Mouse (Mus musculus) right cerebral cortex, postnatal 10 days (tissue): ENCODE measurements around the gene Prkcb.

Source experiments
- DNase-seq, 2 experiments: peaks; one replicate each; pipeline ENCODE4 v3.0.0; 2021; ENCODE audit warnings: low spot score in 2 of 2

Prkcb gene

GRCm38 (mm10) chr7:122319566-122319965, 31.0 kb downstream of the Prkcb start:
- DNase-seq, result no peak

DNA sequence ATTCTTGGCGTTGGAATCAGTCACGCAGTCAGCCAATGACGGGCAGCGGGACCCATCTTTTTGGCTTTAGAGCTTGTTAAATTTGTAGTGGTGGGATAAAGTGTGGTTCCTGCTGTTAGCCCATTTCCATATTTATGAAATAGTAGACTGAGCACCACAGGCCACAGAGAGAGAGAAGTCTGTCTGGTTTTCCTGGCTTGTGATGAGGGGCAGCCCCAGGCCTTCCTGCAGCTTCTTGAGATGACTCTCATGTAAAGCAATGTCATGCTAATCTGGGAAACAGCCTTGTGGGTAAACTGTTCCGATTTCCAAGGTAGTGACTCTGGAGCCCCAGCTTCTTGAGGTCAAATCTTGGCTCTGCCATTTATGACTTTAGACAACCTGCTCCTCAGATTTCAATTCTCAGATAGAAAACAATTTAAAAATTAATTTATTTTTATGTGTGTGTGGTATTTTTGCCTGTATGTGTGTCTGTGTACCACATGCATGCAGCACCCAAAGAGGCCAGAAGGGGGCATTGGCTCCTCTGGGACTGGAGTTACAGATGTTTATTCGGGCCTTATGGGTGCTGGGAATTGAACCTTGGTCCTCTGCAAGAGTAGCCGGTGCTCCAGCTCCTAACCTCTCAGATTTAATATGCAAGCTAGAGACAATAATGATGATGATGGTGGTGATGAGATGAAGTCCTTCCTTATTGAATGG, 32.4 kb downstream of the Prkcb start:
- no peak for DNase-seq

DNA sequence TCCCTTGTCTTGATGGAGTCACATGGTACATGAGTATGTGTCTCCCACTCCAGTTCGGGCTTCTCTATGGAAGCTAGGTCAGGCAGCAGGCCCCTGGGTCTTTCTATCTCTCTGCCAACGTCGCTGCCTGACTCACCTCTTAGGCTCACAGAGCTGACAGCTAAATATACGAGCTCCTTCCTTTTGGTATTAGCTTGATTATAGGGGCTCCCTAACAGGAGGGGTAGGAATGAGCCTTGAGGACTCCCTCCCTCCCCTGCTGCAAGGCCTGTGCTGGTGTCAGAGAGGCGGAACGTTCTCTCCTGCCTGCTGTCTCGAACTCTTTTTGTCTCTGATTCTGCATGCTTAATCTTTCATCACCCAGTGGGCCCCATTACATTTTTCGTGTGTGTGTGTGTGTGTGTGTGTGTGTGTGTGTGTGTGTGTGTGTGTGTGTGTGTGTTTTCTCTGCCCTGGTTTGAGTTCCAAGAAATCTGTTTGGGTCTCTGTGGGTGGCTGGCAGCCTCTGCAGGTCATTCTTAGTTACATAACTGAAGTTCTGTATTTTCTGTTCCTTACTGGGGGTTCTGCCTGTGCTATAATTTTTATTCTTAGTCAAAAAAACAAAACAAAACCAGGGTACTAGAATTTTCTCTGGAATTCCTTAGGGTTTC, 33.6 kb downstream of the Prkcb start:
- no peak for DNase-seq

DNA sequence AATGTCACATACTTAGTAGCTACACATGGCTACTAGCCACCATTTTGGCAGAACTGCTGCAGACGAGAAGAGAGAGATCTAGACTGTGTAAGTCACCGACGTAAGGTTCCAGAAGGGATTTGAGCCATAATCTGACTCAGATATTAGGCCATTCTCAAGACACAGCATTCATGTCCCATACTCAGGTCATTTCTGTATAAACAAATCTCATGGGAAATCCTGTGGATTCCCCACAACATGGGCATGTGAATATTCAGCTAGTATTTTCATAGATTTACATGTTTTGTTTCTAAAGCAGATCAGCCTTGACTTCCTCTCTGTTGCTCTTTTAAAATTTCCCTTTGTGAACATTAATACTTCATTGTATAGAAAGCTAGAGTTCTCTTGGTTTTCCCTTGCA, 39.4 kb downstream of the Prkcb start:
- DNase-seq, result no peak

GRCm38 (mm10) chr7:122328466-122328865, 39.9 kb downstream of the Prkcb start:
- no peak for DNase-seq

DNA sequence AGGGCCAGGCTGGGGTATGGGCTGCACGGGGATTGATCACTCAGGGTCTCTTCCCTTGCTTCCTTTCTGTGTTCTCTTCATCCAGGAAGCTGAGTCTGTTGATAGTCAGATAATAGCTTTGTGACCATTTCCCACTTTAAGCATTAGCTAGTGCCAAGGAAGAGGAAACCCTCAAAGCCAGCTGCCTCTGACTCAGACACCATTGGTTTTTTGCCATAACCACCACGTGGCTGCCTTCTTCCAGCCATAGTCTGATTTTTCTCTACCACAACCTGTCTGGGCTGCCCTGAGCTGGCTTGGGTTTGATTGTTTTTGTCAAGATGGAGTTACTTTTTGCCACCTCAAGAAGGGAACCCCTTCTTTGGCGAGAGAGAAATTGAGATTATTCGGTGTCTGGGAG, 41.0 kb downstream of the Prkcb start:
- no peak for DNase-seq

GRCm38 (mm10) chr7:122333686-122334085, 45.1 kb downstream of the Prkcb start:
- DNase-seq, result peak in 1 of 2 experiments; percentile 53

GRCm38 (mm10) chr7:122337302-122337701, 48.8 kb downstream of the Prkcb start:
- DNase-seq, result no peak

GRCm38 (mm10) chr7:122338055-122338454, 49.5 kb downstream of the Prkcb start:
- peak in 1 of 2 experiments; percentile 55 for DNase-seq

GRCm38 (mm10) chr7:122339476-122339875, 50.9 kb downstream of the Prkcb start:
- no peak for DNase-seq

DNA sequence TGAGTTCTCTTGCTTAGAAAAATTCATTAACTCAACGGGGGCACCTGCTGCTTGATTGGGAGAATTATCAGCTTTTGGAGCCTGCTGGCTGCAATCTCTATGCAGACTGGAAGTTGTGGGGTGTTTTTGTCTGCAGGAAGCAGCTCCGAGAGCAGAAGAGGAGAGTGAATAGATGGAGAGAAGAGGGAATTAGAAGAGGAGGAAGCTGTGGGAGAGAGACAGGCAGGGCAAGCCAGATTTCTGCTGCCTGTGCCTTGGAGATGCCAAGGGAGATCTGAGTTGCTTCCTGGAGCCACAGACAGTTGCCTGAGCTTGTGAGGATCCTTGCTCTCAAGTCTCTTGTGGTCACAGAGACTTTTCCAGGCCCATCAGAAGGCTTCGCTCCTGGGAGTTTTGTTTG, 53.3 kb downstream of the Prkcb start:
- DNase-seq, result no peak

- peak; percentile 56 to 72 for DNase-seq
These were observed 56.1 kb downstream of the Prkcb start for GRCm38 (mm10) chr7:122344656-122345055.

- DNase-seq, result no peak
These were observed 58.0 kb downstream of the Prkcb start for GRCm38 (mm10) chr7:122346251-122347242.

DNA sequence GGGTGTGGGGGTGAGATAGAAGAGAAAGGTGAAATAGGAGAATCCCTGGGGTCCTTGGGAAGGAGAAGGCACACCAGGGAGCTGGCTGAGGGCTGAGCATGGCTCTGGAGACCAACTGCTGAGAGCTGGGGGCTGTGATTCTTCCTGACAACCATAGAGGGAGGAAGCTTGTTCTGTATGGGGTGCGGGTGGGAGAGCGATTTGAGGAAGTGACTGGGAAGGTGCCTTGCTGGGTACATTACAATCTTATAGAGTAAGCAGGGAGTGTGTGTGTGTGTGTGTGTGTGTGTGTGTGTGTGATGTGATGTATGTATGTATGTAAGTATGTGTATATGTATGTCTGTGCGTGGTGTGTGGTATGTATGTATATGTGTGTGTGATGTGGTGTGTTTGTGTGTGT, 58.9 kb downstream of the Prkcb start:
- no peak for DNase-seq

DNA sequence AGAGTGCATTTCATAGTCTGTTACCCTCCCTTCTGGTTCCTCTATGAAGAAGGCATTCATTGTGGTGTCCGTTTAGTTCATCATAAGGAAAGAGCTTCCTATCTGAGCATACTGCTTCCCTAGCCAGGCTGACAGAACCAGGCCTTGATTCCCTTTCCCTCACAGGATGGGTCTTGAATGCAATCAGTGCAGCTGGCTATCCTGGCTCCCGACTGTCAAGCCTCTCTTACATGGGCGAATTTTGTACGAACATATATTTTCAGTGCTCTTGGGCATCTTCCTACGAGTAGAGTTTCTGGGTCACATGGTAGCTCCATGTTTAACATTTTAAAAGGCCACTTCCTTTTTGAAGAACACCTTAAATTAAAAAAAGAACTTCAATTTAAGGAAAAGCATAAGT, 61.4 kb downstream of the Prkcb start:
- peak in 1 of 2 experiments; percentile 65 for DNase-seq

DNA sequence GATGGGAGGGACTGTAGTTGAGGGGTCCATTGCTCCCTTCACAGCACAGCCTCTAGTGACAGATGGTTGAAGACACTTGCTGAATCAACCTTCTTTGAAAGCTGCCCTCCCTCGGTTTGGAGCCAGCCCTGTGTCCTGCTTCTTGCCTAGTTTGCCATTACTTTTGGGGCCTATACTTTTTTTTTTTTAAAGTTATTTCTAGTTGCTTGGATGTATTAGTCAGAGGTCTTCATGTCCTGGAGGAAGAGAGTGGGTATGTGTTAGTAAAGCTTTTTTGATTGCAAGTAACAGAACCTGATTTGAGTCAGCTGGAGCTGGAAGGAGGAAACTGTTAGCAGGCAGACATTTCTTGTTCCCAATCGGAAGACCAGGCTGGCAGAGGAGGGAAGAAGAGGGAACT, 62.2 kb downstream of the Prkcb start:
- DNase-seq, result no peak

DNA sequence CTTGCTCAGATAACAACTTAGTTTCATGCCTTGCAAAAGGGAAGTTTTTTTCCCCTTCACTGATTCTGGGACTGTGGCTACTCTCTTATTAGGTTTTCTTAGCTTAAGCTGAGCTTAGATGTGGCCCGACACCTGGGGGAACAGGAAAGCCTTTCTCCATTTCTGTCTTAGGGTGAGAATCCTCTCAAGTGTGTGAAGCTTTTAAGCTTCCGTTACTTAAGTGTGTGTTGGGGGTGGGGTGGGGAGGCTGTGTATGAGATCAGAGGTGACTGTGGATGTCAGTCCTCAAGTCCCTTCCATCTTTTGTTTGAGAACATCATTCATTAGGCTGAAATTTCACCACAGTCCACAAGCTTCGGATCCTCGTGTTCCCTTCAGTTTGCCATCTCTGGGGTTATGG, 63.3 kb downstream of the Prkcb start:
- no peak for DNase-seq

DNA sequence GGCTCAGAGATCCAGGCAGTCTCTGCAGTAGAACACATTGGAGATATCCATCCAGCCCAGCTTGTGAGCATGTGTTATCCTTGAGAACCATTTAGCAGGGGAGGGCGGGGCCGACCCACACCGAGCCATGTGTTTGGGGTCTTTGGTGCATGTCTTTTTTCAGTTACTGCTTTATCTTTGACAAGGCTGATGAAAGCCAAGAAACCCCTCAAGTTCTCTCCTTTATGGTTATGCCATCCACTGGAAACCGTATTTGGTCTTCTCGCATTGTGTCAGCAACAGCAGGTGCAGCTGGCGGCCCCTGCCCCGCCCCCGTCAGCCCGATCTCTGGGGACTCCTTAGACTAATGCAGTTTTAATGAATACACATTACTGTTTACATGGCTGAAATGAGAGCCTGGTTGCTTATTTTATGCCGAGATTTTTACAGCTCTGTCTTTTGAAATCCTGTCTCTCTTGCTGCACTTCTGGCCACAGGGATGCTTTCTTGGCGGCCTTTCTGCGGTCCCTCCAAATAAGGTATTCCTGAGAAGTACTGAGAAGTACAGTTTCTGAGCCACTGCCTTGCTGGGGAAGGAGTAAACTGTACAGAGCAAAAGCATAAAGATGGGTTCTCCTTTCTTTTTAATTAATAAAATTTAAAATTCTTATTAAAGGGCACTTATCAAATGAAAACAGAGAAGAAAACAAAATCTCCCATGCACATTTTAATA, 64.2 kb downstream of the Prkcb start:
- DNase-seq, result peak in 1 of 2 experiments; percentile 45

- DNase-seq, result no peak
These were observed 64.8 kb downstream of the Prkcb start for GRCm38 (mm10) chr7:122353329-122353728.

- DNase-seq, result no peak
These were observed 68.4 kb downstream of the Prkcb start for GRCm38 (mm10) chr7:122356941-122357340.

- DNase-seq, result peak in 1 of 2 experiments; percentile 59
These were observed 69.3 kb downstream of the Prkcb start for GRCm38 (mm10) chr7:122357847-122358246.

DNA sequence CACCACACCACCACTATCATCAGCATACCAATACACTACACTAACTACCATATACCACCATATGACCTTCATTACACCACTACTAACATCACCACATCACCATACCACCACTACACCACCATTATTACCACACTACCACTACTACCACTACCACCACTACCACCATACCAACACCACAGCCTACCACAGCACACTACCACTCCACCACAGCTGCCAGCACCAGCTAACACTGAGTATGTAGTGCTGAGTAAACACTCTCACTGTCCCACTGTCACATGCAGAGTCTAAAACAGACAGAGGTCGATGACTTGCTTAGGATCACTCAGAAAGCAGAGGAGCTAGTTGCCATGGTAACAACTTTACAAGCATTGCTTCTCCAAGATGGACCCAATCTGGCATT, 78.1 kb downstream of the Prkcb start:
- DNase-seq, result no peak
